29 mouse cellular contexts compared by ENCODE assay signal in genomic region chr1:162639861-162640260, GRCm38 (mm10). TPM values are rescaled to one million over a fixed set of nuclear protein-coding genes. Genes with fewer than 3 reads are reported as not detected.
DNase-seq lines count a peak whose midpoint lies in the region; ATAC-seq and TF ChIP-seq lines count a peak whose summit lies in the region.
"Had no signal": no experiment of that assay in that cellular context is flagged by ENCODE, and none has a peak within 500 bp of the region (broad histone marks: within the 10 kb centered on the region; RNA-seq: fewer than 3 reads in every experiment).

No protein-coding gene starts in this region.

- no peak overlapping the region for H3K4me3 ChIP-seq in liver, adult 2 months (ENCODE audit: insufficient read depth, low read depth, low read length)
- no peak overlapping the region for H3K4me3 ChIP-seq in liver, embryonic 12.5 days
- H3K4me3 ChIP-seq: embryonic facial prominence, embryonic 15.5 days; erythroblast, embryonic 14.5 days; forebrain, embryonic 10.5 days; heart, adult 2 months; heart, embryonic 12.5 days; hindbrain, embryonic 10.5 days had no signal

- no peaks in the 10 kb centered on the region for H3K36me3 ChIP-seq in liver, adult 2 months (ENCODE audit: control insufficient read depth, insufficient read depth, low read length)
- no peaks in the 10 kb centered on the region for H3K36me3 ChIP-seq in liver, embryonic 12.5 days
- H3K36me3 ChIP-seq: embryonic facial prominence, embryonic 15.5 days; forebrain, embryonic 10.5 days; heart, embryonic 12.5 days; hindbrain, embryonic 10.5 days had no signal

- WGBS in liver, adult 2 months, result 40% methylated on average over 1 of the region's 1 CpGs
- WGBS in liver, embryonic 12.5 days (ENCODE audit: insufficient replicate concordance), result 68% methylated on average over 1 of the region's 1 CpGs

- DNase-seq in cerebellum, postnatal 14 days, result peak; percentile 53 to 55
- no peak for DNase-seq in cerebellum, adult 9-11 months
- peak; percentile 81 for DNase-seq in liver, adult 2 months (ENCODE audit: extremely low read depth, low read depth, low spot score)
- DNase-seq in lung, postnatal 36 days, result peak; percentile 38
- no peak for DNase-seq in lung, postnatal 4 days
- DNase-seq: adrenal gland, adult 2 months; cerebellum, adult 11-12 months; cerebellum, adult 9-10 months; embryo, embryonic 11 days had no signal

- H3K9me3 ChIP-seq in liver, embryonic 12.5 days (replicated peaks), result no peaks in the 10 kb centered on the region
- H3K9me3 ChIP-seq: embryonic facial prominence, embryonic 15.5 days; forebrain, embryonic 10.5 days; heart, embryonic 12.5 days; hindbrain, embryonic 10.5 days had no signal

- no peak overlapping the region for H3K27ac ChIP-seq in liver, adult 2 months (replicated peaks; ENCODE audit: insufficient read depth, low read depth, low read length)
- H3K27ac ChIP-seq in liver, embryonic 12.5 days, result no peak overlapping the region
- H3K27ac ChIP-seq: embryonic facial prominence, embryonic 15.5 days; forebrain, embryonic 10.5 days; heart, adult 2 months; hindbrain, embryonic 10.5 days; hindbrain, embryonic 14.5 days had no signal

- H3K4me1 ChIP-seq in liver, adult 2 months (ENCODE audit: control insufficient read depth, insufficient read depth, low read length), result peaks cover 3% of the 10 kb centered on the region; the same call in 1 of the 2 replicates
- H3K4me1 ChIP-seq in liver, embryonic 12.5 days, result no peaks in the 10 kb centered on the region
- H3K4me1 ChIP-seq: embryonic facial prominence, embryonic 15.5 days; heart, embryonic 12.5 days had no signal

- H3K9ac ChIP-seq in liver, adult 2 months (ENCODE audit: low read depth, low read length), result no peak overlapping the region
- H3K9ac ChIP-seq in liver, embryonic 12.5 days, result no peak overlapping the region
- H3K9ac ChIP-seq: embryonic facial prominence, embryonic 15.5 days; heart, embryonic 12.5 days; hindbrain, embryonic 14.5 days had no signal

- no peak for ATAC-seq in liver, embryonic 12.5 days
- ATAC-seq: activated CD4-positive, CD25-positive, alpha-beta regulatory T cell, adult 4 months; forebrain, embryonic 14.5 days; inflammation-experienced regulatory T-cells, adult 6 months; Patski had no signal

- TF ChIP-seq POLR2A in liver, adult 2 months (IDR thresholded peaks at IDR 0.05; ENCODE audit: extremely low read depth, insufficient read depth, low read length), result no peak

- H3K79me2 ChIP-seq in liver, adult 2 months (ENCODE audit: control insufficient read depth, insufficient read depth, low read length), result no peaks in the 10 kb centered on the region

- H3K4me2 ChIP-seq in liver, embryonic 12.5 days, result no peak overlapping the region
- H3K4me2 ChIP-seq: embryonic facial prominence, embryonic 15.5 days; heart, embryonic 12.5 days; hindbrain, embryonic 14.5 days had no signal

- no peak for TF ChIP-seq CTCF in liver, adult 2 months (IDR thresholded peaks at IDR 0.05; ENCODE audit: low read depth, low read length)

- H3K27me3 ChIP-seq in liver, adult 2 months (ENCODE audit: control insufficient read depth, insufficient read depth, low read length), result no peaks in the 10 kb centered on the region
- 0 out of 2 replicates have a peak, but pooled peaks cover 3% of the 10 kb centered on the region for H3K27me3 ChIP-seq in liver, embryonic 12.5 days (replicated peaks)
- H3K27me3 ChIP-seq: CH12.LX; embryonic facial prominence, embryonic 15.5 days; heart, embryonic 12.5 days had no signal

RNA-seq across cellular contexts. Expression of gene Myoc, which starts 0.9 kb away (rescaled TPM):
- 0.07 TPM in 1 of 2 replicates, not detected in the other for total RNA-seq in liver, adult 2 months (2014; rRNA removed)
- not detected in 2 replicates for polyA plus RNA-seq in liver, adult 2 months (2012; rRNA removed)
- not detected in 2 replicates for polyA plus RNA-seq in liver, embryonic 12.5 days (2016; fragmentation: Nextera tagmentation; extraction: Ambion mirVana)
- total RNA-seq: CH12.LX; common myeloid progenitor, adult 5-6 weeks had no signal
- polyA plus RNA-seq: activated CD4-positive, CD25-positive, alpha-beta regulatory T cell, adult 4 months; erythroblast, embryonic 14.5 days; forebrain, embryonic 10.5 days; forebrain, embryonic 14.5 days; heart, embryonic 12.5 days; hindbrain, embryonic 14.5 days; inflammation-experienced regulatory T-cells, adult 6 months; Patski had no signal

RNA-seq across cellular contexts. Expression of gene Myocos, which starts 18.2 kb away (rescaled TPM):
- not detected in 2 replicates for total RNA-seq in liver, adult 2 months (2014; rRNA removed)
- polyA plus RNA-seq in liver, adult 2 months (2012; rRNA removed), result not detected in 2 replicates
- not detected in 2 replicates for polyA plus RNA-seq in liver, embryonic 12.5 days (2016; fragmentation: Nextera tagmentation; extraction: Ambion mirVana)
- total RNA-seq: adrenal gland, adult 2 months; adrenal gland, postnatal 4 days; CH12.LX; common myeloid progenitor, adult 5-6 weeks; gastrocnemius, adult 8-10 months; gastrocnemius, postnatal 4 days; heart, adult 2 months; heart, postnatal 25 days had no signal
- polyA plus RNA-seq: activated CD4-positive, CD25-positive, alpha-beta regulatory T cell, adult 4 months; adrenal gland, adult 2 months; embryonic facial prominence, embryonic 11.5 days; embryonic facial prominence, embryonic 15.5 days; erythroblast, embryonic 14.5 days; forebrain, embryonic 10.5 days; forebrain, embryonic 14.5 days; heart, adult 2 months; heart, embryonic 12.5 days; heart, embryonic 16.5 days; hindbrain, embryonic 10.5 days; hindbrain, embryonic 14.5 days; inflammation-experienced regulatory T-cells, adult 6 months; Patski had no signal

Comparison
In these comparisons a context has a peak if more than half of its experiments do, and no peak if none do; other contexts are left out.
1. DNase-seq: peak in cerebellum, postnatal 14 days (2 of 2), liver, adult 2 months (single experiment) and lung, postnatal 36 days (single experiment); none in cerebellum, adult 9-11 months (single experiment) and lung, postnatal 4 days (0 of 2).